Mouse (Mus musculus): Measurements from ENCODE around the gene Ankrd44. TPM values are rescaled to one million over a fixed set of nuclear protein-coding genes. Genes with fewer than 3 reads are reported as not detected.

Gene Ankrd44
- polyA plus RNA-seq, 1 experiment, result 3.7 TPM

DNA sequence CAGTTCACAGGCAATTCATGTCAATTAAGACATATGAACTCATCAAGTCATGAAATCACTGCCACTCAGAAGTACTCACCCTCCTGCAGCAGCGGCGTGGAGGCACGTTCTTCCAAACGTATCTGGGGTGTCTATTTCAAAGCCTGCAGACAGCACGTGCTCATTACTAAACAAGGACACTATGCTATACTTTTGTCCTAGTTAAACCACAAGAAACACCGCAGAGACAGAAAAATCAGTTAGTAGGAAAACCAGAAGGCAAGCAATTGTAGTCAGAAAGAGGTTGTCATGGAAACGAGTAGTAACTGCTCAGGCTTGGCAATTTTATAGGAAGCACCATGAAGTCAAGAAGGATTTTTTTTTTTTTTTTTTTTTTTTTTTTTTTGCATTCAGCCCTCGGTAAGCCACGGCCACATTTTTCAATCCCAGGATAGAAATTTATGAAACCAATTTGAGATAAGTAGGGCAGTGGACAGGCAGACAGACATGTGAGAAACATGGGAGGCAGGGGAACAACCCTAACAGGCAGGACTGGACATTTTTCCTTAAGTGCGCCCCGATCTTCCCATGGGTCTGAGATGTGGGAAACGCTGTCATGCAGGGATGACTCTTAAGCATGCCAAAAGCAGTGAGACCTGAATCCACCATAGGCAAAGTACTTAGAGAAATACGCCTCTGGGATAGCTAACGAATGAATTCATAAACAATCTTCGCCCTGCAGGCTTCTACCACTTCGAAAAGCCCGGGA is 191.1 kb downstream of the Ankrd44 start:
- TF ChIP-seq POLR2A (IDR thresholded peaks at IDR 0.05; ENCODE audit: low read depth, low read length) (no peak), CTCF (IDR thresholded peaks at IDR 0.05; ENCODE audit: extremely low read depth, insufficient read length, insufficient replicate concordance, low read depth, low read length) (no peak)
- WGBS, result 90% methylated on average over 17 of the region's 17 CpGs
- Histone ChIP-seq H3K4me3 (ENCODE audit: low read depth, low read length) (no peak overlapping the region), H3K27ac (ENCODE audit: insufficient read depth, low read depth, low read length) (no peak overlapping the region), H3K4me1 (ENCODE audit: control insufficient read depth, insufficient read depth, insufficient read length, low read length) (no peaks in the 10 kb centered on the region), H3K36me3 (ENCODE audit: control insufficient read depth, insufficient read depth, low read length) (peaks cover 2% of the 10 kb centered on the region; the same call in 1 of the 2 replicates), H3K27me3 (ENCODE audit: control insufficient read depth, insufficient read depth, low read length) (no peaks in the 10 kb centered on the region)

DNA sequence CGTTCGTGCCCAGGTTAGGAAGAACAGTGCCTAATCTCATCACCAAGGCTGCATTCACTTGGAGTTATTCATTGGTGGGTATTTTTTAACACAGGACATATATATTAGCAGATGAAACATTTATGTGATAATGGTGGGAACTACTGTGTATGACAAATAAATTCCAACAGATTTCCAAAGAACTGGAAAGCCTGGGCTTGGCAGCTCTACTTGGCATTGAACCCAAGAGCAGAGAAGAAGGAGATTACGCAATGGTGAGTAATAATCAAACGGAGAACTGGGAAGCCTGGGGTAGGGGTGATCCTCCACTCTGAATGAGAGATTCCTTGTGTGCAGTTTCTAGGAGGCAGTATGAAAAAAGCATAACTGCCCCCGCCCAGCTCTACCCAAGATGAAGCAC is 196.9 kb downstream of the Ankrd44 start:
- H3K36me3 ChIP-seq (ENCODE audit: control insufficient read depth, insufficient read depth, low read length), result peaks cover 16% of the 10 kb centered on the region
- no peaks in the 10 kb centered on the region for H3K4me1 ChIP-seq (ENCODE audit: control insufficient read depth, insufficient read depth, insufficient read length, low read length)
- 84% methylated on average over 5 of the region's 5 CpGs for WGBS
- no peaks in the 10 kb centered on the region for H3K27me3 ChIP-seq (ENCODE audit: control insufficient read depth, insufficient read depth, low read length)
- TF ChIP-seq CTCF (IDR thresholded peaks at IDR 0.05; ENCODE audit: extremely low read depth, insufficient read length, insufficient replicate concordance, low read depth, low read length) (no peak), POLR2A (IDR thresholded peaks at IDR 0.05; ENCODE audit: low read depth, low read length) (no peak)
- no peak overlapping the region for H3K27ac ChIP-seq (ENCODE audit: insufficient read depth, low read depth, low read length)
- H3K4me3 ChIP-seq (ENCODE audit: low read depth, low read length), result no peak overlapping the region

DNA sequence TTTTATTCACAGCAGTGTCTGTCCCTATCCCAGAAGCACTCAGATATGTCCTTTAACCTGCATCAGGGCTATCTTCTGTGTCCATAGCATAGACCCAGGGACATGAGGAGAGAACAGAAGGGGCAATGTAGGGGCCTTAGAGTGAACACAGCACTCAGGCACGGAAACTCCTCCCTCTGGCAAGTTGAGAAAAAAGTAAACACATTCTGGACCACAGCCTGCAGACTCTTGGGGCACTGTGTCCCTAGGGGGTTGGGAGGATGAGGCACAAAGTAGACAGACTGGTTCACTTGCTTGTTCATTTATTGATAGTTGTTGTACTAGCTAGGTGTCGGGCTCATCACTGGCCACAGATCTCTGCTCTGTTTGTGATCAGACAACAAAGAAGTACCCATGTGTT is 199.6 kb downstream of the Ankrd44 start:
- Histone ChIP-seq H3K36me3 (ENCODE audit: control insufficient read depth, insufficient read depth, low read length) (peaks cover 14% of the 10 kb centered on the region), H3K27ac (ENCODE audit: insufficient read depth, low read depth, low read length) (no peak overlapping the region), H3K4me3 (ENCODE audit: low read depth, low read length) (no peak overlapping the region), H3K27me3 (ENCODE audit: control insufficient read depth, insufficient read depth, low read length) (no peaks in the 10 kb centered on the region), H3K4me1 (ENCODE audit: control insufficient read depth, insufficient read depth, insufficient read length, low read length) (no peaks in the 10 kb centered on the region)
- TF ChIP-seq CTCF (IDR thresholded peaks at IDR 0.05; ENCODE audit: extremely low read depth, insufficient read length, insufficient replicate concordance, low read depth, low read length) (no peak), POLR2A (IDR thresholded peaks at IDR 0.05; ENCODE audit: low read depth, low read length) (no peak)
- WGBS, result 66% methylated on average over 2 of the region's 2 CpGs

DNA sequence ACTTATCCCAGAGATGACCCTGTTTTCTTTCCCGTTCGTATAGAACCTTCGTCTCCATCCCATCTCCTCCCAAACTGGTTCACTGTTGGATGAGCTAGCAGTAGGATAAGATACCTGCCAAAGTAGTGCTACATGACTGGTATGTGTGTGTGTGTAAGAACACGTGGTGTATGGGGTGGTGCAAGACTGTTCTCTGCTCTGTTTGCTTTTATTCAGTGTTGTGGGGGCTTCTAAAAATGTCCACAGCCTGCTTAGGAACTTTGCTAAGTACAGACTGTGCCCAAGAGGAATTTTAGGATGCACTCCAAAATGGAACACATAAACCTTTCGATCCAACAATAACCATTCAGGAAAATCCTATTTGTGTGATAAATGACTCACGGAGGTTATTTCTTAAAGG is 209.3 kb downstream of the Ankrd44 start:
- H3K36me3 ChIP-seq (ENCODE audit: control insufficient read depth, insufficient read depth, low read length), result peaks cover 2% of the 10 kb centered on the region; the same call in 1 of the 2 replicates
- H3K27me3 ChIP-seq (ENCODE audit: control insufficient read depth, insufficient read depth, low read length), result no peaks in the 10 kb centered on the region
- H3K4me1 ChIP-seq (ENCODE audit: control insufficient read depth, insufficient read depth, insufficient read length, low read length), result no peaks in the 10 kb centered on the region
- H3K27ac ChIP-seq (ENCODE audit: insufficient read depth, low read depth, low read length), result no peak overlapping the region
- TF ChIP-seq POLR2A (IDR thresholded peaks at IDR 0.05; ENCODE audit: low read depth, low read length) (no peak), CTCF (IDR thresholded peaks at IDR 0.05; ENCODE audit: extremely low read depth, insufficient read length, insufficient replicate concordance, low read depth, low read length) (no peak)
- WGBS, result 95% methylated on average over 6 of the region's 6 CpGs
- no peak overlapping the region for H3K4me3 ChIP-seq (ENCODE audit: low read depth, low read length)

DNA sequence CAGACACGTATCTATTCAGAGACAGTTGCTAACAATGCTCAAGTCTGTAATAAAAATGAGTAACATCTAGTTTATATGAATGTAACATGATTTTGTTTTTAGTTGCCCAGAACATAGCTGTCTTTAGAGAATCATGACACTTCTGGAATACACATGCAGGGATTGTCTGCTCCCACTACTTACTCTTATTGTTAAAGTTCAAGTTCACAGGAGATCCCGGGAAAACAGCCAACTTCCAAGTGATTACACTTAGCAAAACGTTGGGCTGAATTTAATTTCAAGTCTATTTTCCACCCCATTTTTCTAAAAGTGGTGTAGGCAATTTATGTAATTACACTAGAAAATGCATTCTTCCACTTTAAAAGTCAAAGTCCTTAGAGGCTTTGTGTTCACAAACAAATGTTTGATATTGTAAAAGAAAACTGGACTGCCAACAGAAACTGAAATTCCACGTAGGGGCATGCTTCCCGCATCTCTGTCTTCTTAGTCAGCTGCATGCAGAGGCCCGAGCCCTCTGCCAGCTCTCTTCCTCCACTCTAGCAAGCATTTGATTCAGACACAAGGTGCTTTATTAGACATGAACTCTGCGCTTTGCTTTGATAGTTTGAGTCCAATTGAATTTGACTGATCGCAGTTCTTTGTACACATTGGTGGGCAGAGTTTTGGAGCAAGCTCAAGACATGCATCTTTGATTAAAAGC is 211.0 kb downstream of the Ankrd44 start:
- Histone ChIP-seq H3K4me1 (ENCODE audit: control insufficient read depth, insufficient read depth, insufficient read length, low read length) (no peaks in the 10 kb centered on the region), H3K27ac (ENCODE audit: insufficient read depth, low read depth, low read length) (no peak overlapping the region), H3K27me3 (ENCODE audit: control insufficient read depth, insufficient read depth, low read length) (no peaks in the 10 kb centered on the region), H3K36me3 (ENCODE audit: control insufficient read depth, insufficient read depth, low read length) (no peaks in the 10 kb centered on the region), H3K4me3 (ENCODE audit: low read depth, low read length) (no peak overlapping the region)
- 57% methylated on average over 8 of the region's 8 CpGs for WGBS
- no peak for TF ChIP-seq CTCF (IDR thresholded peaks at IDR 0.05; ENCODE audit: extremely low read depth, insufficient read length, insufficient replicate concordance, low read depth, low read length)
- TF ChIP-seq POLR2A (IDR thresholded peaks at IDR 0.05; ENCODE audit: low read depth, low read length), result no peak

DNA sequence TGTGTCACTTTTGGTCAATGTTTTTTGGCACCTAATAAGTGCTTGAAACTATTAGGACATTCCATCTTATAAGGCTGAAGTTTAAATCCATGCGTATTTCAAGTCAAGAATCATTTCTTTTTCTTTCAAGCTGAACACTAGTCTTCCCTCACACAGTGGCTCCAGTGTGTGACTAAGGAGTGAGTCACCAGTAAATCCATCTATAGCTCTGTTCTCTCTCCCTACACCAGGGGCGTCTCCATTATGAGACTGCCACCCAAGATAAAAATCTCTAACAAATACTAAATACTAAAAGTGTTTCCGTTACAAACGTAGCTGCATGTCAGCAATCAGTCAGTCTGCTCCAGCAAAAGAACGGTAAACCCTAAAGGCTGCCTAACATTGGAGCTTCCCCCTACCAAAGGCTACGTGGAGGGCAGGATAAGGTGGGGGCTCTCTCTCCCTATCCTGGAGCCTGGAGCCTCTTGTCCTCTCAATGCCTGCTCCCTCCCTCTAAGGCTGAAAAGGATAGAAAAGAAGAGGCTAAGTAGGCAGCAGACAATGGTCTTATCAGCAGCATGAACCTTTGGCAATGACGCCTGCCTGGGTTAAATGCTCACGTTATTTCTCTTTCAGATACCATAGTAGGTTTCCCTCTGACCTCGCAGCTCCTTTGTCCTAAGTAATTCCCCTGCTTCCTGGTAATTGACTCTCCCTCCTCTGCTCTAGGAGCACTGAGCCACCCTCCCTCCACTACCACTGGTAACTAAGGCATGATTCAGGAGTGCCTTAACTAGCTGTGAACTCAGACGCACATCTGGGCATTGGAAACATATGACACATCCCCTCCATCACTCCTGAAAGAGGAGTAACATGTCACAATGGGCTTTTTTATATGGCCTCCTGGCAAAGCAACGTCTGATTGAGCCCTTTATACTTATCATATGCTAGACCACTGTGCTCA is 212.7 kb downstream of the Ankrd44 start:
- TF ChIP-seq CTCF (IDR thresholded peaks at IDR 0.05; ENCODE audit: extremely low read depth, insufficient read length, insufficient replicate concordance, low read depth, low read length) (no peak), POLR2A (IDR thresholded peaks at IDR 0.05; ENCODE audit: low read depth, low read length) (no peak)
- no peaks in the 10 kb centered on the region for H3K27me3 ChIP-seq (ENCODE audit: control insufficient read depth, insufficient read depth, low read length)
- WGBS, result 77% methylated on average over 11 of the region's 11 CpGs
- no peaks in the 10 kb centered on the region for H3K36me3 ChIP-seq (ENCODE audit: control insufficient read depth, insufficient read depth, low read length)
- H3K27ac ChIP-seq (ENCODE audit: insufficient read depth, low read depth, low read length), result no peak overlapping the region
- no peak overlapping the region for H3K4me3 ChIP-seq (ENCODE audit: low read depth, low read length)
- no peaks in the 10 kb centered on the region for H3K4me1 ChIP-seq (ENCODE audit: control insufficient read depth, insufficient read depth, insufficient read length, low read length)

All from small intestine, adult 2 months (tissue).